Mouse (Mus musculus) C2C12 (cell line): Measurements from ENCODE around the gene Ubqln1. TPM values are rescaled to one million over a fixed set of nuclear protein-coding genes. Genes with fewer than 3 reads are reported as not detected.
"Not testable (repeated sequence)": the region's sequence is repeated elsewhere in the genome, so short reads cannot be mapped to it uniquely, and the experiment has no call there.

Experiments
- H3K27me3 ChIP-seq: one replicate; pipeline ENCODE4 v1.6.1; 2011; ENCODE audit not compliant: control insufficient read depth, insufficient read depth, insufficient read length
- H3K36me3 ChIP-seq: one replicate; pipeline ENCODE4 v1.6.1; 2011; ENCODE audit not compliant: control insufficient read depth, insufficient read depth
- H3K4me3 ChIP-seq: one replicate; pipeline ENCODE4 v1.5.1; 2011; ENCODE audit warnings: mild to moderate bottlenecking, control low read depth; ENCODE audit not compliant: poor library complexity, insufficient read depth, severe bottlenecking
- H3K79me2 ChIP-seq: one replicate; pipeline ENCODE4 v1.6.1; 2011; ENCODE audit not compliant: control insufficient read depth, insufficient read depth
- H3K79me3 ChIP-seq: one replicate; pipeline ENCODE4 v1.6.1; 2011; ENCODE audit warnings: low read depth, control low read depth
- H3ac ChIP-seq: one replicate; pipeline ENCODE3; 2011; ENCODE audit warnings: low read depth; ENCODE audit not compliant: control insufficient read depth, insufficient read length
- CEBPB ChIP-seq: IDR thresholded peaks from one replicate; pipeline ENCODE4 v1.6.1; 2011; ENCODE audit warnings: low read depth, mild to moderate bottlenecking, control low read depth, moderate library complexity
- CTCF ChIP-seq: IDR thresholded peaks from one replicate; pipeline ENCODE4 v1.5.1; 2011; ENCODE audit not compliant: control insufficient read depth, insufficient read depth, insufficient read length
- FOSL1 ChIP-seq: IDR thresholded peaks from one replicate; pipeline ENCODE4 v1.8.0; 2011; ENCODE audit warnings: mild to moderate bottlenecking, low read length; ENCODE audit not compliant: poor library complexity, insufficient read depth, severe bottlenecking
- MAX ChIP-seq: IDR thresholded peaks from one replicate; pipeline ENCODE4 v1.6.1; 2011; ENCODE audit warnings: mild to moderate bottlenecking, control low read depth
- MYOD1 ChIP-seq: IDR thresholded peaks from one replicate; pipeline ENCODE4 v1.6.1; 2011; ENCODE audit warnings: low read depth; ENCODE audit not compliant: control insufficient read depth, insufficient read length
- MYOG ChIP-seq: IDR thresholded peaks from one replicate; pipeline ENCODE4 v1.6.1; 2011; ENCODE audit not compliant: control insufficient read depth, insufficient read length; ENCODE audit errors: extremely low read depth
- USF1 ChIP-seq: IDR thresholded peaks from one replicate; pipeline ENCODE4 v1.6.1; 2011; ENCODE audit warnings: low read depth, mild to moderate bottlenecking, control low read depth, moderate library complexity
- polyA plus RNA-seq: library from polyadenylated mRNA; unstranded; fragments of >200 nt; fragmentation: generic; extraction: Trizol; gene quantifications from one replicate; pipeline ENCODE4 v1.2.1, GENCODE M21; 2012; ENCODE audit warnings: missing spikeins

Gene Ubqln1
- polyA plus RNA-seq, 1 experiment, result 60.0 TPM

DNA sequence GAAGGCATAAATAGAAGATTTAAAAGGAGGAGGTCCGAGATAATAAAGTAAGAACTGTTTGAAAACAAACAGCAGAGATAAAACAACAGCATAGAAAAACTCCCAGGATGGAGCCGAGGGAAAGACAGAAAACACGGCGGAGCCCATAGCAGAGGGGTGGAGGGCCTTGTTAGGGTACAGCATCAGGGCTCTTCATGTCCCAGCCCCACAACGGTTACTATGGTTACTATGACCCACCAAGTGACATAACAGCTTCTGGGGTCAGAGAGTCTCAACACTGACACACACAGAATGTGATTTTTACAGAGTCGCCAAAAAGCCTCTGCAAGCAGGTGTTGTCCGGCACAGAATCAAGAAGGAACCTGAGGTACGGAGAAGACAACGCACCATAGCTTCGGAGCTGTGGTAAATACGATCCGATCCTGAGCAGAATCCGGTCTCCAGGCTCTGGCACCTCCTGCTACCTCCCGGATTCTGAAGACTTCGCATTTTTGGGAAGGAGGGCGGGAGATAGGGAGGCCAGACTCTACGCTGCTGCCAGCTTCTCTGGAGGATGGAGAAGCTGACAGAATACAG is 67.1 kb downstream of the Ubqln1 start:
- Histone ChIP-seq H3K27me3 (peaks cover 8% of the 10 kb centered on the region), H3K36me3 (no peaks in the 10 kb centered on the region), H3K4me3 (no peak overlapping the region), H3ac (peak overlapping the region; percentile 19), H3K79me3 (no peaks in the 10 kb centered on the region), H3K79me2 (no peaks in the 10 kb centered on the region)
- TF ChIP-seq MYOD1, result no peak
- TF ChIP-seq CEBPB, result no peak

DNA sequence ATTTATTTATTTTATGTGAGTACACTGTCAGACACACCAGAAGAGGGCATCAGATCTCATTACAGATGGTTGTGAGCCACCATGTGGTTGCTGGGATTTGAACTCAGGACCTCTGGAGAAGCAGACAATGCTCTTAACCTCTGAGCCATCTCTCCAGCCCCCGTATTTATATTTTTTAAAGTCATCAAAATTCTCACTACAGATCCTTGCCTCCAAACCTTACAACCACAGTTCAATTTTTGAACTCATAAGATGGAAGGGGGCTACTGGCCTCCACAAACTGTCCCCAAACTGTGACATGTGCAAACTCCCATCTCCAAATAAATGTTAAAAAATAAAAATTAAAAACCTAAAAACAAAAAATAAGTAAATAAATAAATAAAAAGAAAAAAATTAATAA is 67.7 kb downstream of the Ubqln1 start:
- no peak for TF ChIP-seq CEBPB
- no peak for TF ChIP-seq USF1
- no peak for TF ChIP-seq MAX
- TF ChIP-seq MYOG, result no peak
- no peak for TF ChIP-seq MYOD1
- no peak for TF ChIP-seq FOSL1
- TF ChIP-seq CTCF, result no peak
- no peaks in the 10 kb centered on the region for H3K79me3 ChIP-seq
- H3ac ChIP-seq, result no peak overlapping the region
- H3K4me3 ChIP-seq, result no peak overlapping the region
- H3K36me3 ChIP-seq, result no peaks in the 10 kb centered on the region
- H3K79me2 ChIP-seq, result no peaks in the 10 kb centered on the region
- H3K27me3 ChIP-seq, result peaks cover 8% of the 10 kb centered on the region

DNA sequence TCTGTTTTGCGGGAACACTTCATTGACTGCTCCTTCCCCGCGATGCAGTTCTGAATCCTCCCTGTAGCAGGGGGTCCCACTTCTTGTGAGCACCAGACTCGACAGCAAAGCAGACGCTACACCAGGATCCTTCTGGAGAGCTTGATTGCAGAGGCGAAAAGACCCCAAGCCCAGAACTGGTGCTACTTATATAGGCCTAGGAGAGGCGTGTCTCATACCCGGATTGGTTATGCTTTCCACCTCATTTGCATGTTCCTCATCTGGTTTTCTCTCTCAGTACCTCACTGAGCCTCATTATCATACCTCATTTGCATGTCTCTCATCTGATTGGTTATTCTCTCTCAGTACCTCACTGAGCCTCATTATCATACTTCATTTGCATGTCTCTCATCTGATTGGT is 68.8 kb downstream of the Ubqln1 start:
- not testable (repeated sequence) for H3K27me3 ChIP-seq

GRCm38 (mm10) chr13:58131692-58132091 is 83.8 kb downstream of the Ubqln1 start:
- Histone ChIP-seq H3K4me3 (no peak overlapping the region), H3K79me3 (peaks cover 7% of the 10 kb centered on the region), H3K79me2 (peaks cover 16% of the 10 kb centered on the region), H3K36me3 (peaks cover 1% of the 10 kb centered on the region), H3ac (no peak overlapping the region), H3K27me3 (no peaks in the 10 kb centered on the region)
- TF ChIP-seq MAX (no peak), USF1 (no peak), CTCF (no peak), FOSL1 (no peak), MYOG (no peak), MYOD1 (no peak), CEBPB (no peak)

More for the DNA sequence above, 68.8 kb downstream of the Ubqln1 start:
- H3K79me2 ChIP-seq, H3ac ChIP-seq, H3K79me3 ChIP-seq, H3K4me3 ChIP-seq, H3K36me3 ChIP-seq: not testable (repeated sequence)

DNA sequence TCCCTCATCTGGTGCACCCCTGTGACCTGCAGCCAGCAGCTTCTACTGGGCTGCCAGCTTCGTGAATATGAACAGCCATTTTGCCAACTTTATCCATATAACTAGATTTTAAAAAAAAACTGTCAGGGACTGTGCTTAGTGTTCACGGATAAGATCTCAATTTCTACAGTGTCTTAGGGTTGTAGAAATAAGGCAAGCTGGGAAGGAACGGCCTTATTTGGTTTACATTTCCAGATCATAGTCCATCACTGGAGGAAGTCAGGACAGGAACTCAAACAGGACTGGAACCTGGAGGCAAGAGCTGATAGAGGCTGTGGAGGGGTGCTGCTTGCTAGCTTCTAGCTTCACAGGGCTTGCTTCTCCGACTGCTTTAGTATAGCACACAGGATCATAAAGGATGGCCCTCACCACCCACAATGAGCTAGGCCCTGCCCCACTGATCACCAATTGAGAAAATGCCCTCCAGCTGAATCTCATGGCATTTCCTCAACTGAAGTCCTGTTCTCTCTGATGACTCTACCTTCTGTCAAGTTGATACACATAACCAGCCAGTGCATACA is 85.7 kb downstream of the Ubqln1 start:
- Histone ChIP-seq H3K36me3 (peaks cover 15% of the 10 kb centered on the region), H3K4me3 (peak overlapping the region; percentile 66), H3ac (peak overlapping the region; percentile 89), H3K27me3 (no peaks in the 10 kb centered on the region), H3K79me3 (peaks cover 21% of the 10 kb centered on the region), H3K79me2 (peaks cover 30% of the 10 kb centered on the region)
- TF ChIP-seq MAX, result no peak
- no peak for TF ChIP-seq CEBPB
- TF ChIP-seq MYOG, result no peak
- no peak for TF ChIP-seq MYOD1

DNA sequence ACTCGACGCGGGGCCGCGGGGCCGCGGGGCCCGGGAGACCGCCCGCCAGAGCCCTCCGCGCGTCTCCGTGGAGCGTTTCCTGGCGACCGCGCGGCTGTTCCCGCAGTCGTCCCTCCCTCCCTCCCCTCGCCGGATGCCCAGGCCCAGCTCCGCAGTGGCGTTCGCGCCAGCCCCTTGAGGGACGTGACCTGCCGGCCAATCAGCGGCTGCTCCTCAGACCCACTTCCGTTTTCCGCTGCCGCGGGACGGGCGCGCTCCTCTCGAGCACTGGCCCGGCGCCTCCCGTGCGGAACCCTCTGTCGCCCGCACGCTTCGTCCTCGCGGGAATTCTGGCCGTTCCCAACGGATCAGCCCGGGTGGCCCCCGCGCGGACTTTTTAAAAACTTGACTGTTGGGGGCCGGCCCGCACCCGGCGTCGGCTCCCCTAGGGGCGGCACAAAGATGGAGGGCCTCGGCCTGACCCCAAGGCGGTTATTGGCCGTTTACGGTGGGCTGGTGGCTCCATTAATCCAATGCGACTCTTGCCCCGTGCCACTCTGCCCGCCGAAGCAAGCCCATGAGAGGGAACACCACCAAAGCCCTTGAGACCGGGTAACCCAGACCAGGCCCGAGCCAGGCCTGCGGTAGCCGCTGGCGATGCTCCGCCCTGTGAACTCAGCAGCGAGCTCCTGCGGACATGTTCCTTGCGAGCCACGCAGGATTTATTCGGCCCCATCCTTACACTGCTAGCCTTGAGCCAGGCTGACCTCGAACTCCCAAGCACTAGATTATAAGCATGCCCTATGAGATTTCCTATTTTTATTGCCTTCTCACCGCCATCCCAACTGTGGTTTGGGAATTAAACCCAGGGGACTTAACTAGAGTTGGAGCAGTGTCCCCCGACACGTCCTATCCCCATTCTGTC is 86.4 kb downstream of the Ubqln1 start:
- Histone ChIP-seq H3K4me3 (peak overlapping the region; percentile 66), H3ac (peak overlapping the region; percentile 89), H3K79me2 (peaks cover 30% of the 10 kb centered on the region), H3K36me3 (peaks cover 15% of the 10 kb centered on the region), H3K79me3 (peaks cover 21% of the 10 kb centered on the region), H3K27me3 (no peaks in the 10 kb centered on the region)
- peak; percentile 6 for TF ChIP-seq MAX
- no peak for TF ChIP-seq FOSL1
